10 mouse cellular contexts compared by ENCODE assay signal in genomic region chr10:4088744-4089414, GRCm38 (mm10).
DNase-seq lines count a peak whose midpoint lies in the region; ATAC-seq and TF ChIP-seq lines count a peak whose summit lies in the region.
"Had no signal": no experiment of that assay in that cellular context is flagged by ENCODE, and none has a peak within 500 bp of the region (broad histone marks: within the 10 kb centered on the region; RNA-seq: fewer than 3 reads in every experiment).

No protein-coding gene starts in this region.

- H3K27me3 ChIP-seq in liver, embryonic 14.5 days (ENCODE audit: control insufficient read depth, insufficient read depth, low read length): no peaks in the 10 kb centered on the region
- H3K27me3 ChIP-seq in liver, embryonic 11.5 days (replicated peaks; ENCODE audit: control insufficient read depth, insufficient read depth, low read length): no peaks in the 10 kb centered on the region
- H3K27me3 ChIP-seq in forebrain, embryonic 11.5 days (ENCODE audit: control insufficient read depth, insufficient read depth, low read length): no peaks in the 10 kb centered on the region
- H3K27me3 ChIP-seq: liver, embryonic 15.5 days had no signal

- no peaks in the 10 kb centered on the region for H3K9me3 ChIP-seq in liver, embryonic 14.5 days (ENCODE audit: control insufficient read depth, low read length)
- no peaks in the 10 kb centered on the region for H3K9me3 ChIP-seq in liver, embryonic 11.5 days (ENCODE audit: control insufficient read depth, low read length)
- no peaks in the 10 kb centered on the region for H3K9me3 ChIP-seq in forebrain, embryonic 11.5 days (ENCODE audit: control insufficient read depth, low read length)
- H3K9me3 ChIP-seq: liver, embryonic 15.5 days had no signal

- H3K4me1 ChIP-seq in liver, embryonic 14.5 days (replicated peaks; ENCODE audit: control insufficient read depth in 2 of 2, insufficient read depth in 2 of 2, low read length in 1 of 2): no peaks in the 10 kb centered on the region
- H3K4me1 ChIP-seq in liver, embryonic 11.5 days (replicated peaks; ENCODE audit: control insufficient read depth, insufficient read depth, low read length): no peaks in the 10 kb centered on the region
- H3K4me1 ChIP-seq in forebrain, embryonic 11.5 days (replicated peaks; ENCODE audit: control insufficient read depth, insufficient read depth, low read length): no peaks in the 10 kb centered on the region; the same call in 1 of the 2 replicates
- H3K4me1 ChIP-seq: liver, embryonic 15.5 days had no signal

- no peak overlapping the region for H3K9ac ChIP-seq in liver, embryonic 14.5 days (replicated peaks)
- no peak overlapping the region for H3K9ac ChIP-seq in liver, embryonic 11.5 days (ENCODE audit: low read depth, low read length)
- H3K9ac ChIP-seq in forebrain, embryonic 11.5 days (ENCODE audit: low read length): no peak overlapping the region
- H3K9ac ChIP-seq: liver, embryonic 15.5 days had no signal

- peaks cover 14% of the 10 kb centered on the region for H3K36me3 ChIP-seq in liver, embryonic 14.5 days (replicated peaks; ENCODE audit: control insufficient read depth, insufficient read depth, low read depth)
- H3K36me3 ChIP-seq in liver, embryonic 11.5 days (ENCODE audit: control insufficient read depth, insufficient read depth, low read length): peaks cover 31% of the 10 kb centered on the region; the same call in 1 of the 2 replicates
- no peaks in the 10 kb centered on the region; the same call in 1 of the 2 replicates for H3K36me3 ChIP-seq in forebrain, embryonic 11.5 days (ENCODE audit: control insufficient read depth, insufficient read depth, low read length)

- H3K27ac ChIP-seq in liver, embryonic 14.5 days: no peak overlapping the region
- no peak overlapping the region for H3K27ac ChIP-seq in liver, embryonic 11.5 days (ENCODE audit: low read depth, low read length)
- no peak overlapping the region for H3K27ac ChIP-seq in forebrain, embryonic 11.5 days (ENCODE audit: low read depth, low read length)
- H3K27ac ChIP-seq: liver, embryonic 15.5 days had no signal

- H3K4me2 ChIP-seq in liver, embryonic 14.5 days (ENCODE audit: low read depth): no peak overlapping the region
- H3K4me2 ChIP-seq in liver, embryonic 11.5 days: no peak overlapping the region
- no peak overlapping the region for H3K4me2 ChIP-seq in forebrain, embryonic 11.5 days (ENCODE audit: low read depth, low read length, severe bottlenecking)
- H3K4me2 ChIP-seq: liver, embryonic 15.5 days had no signal

- TF ChIP-seq EP300 in liver, embryonic 14.5 days (IDR thresholded peaks at IDR 0.05; ENCODE audit: low read depth): no peak

- H3K4me3 ChIP-seq in liver, embryonic 14.5 days (ENCODE audit: insufficient read depth in 1 of 2, low read depth in 2 of 2, low read length in 2 of 2): no peak overlapping the region
- no peak overlapping the region for H3K4me3 ChIP-seq in liver, embryonic 11.5 days (ENCODE audit: low read depth, low read length)
- H3K4me3 ChIP-seq in forebrain, embryonic 11.5 days (ENCODE audit: low read depth, low read length): no peak overlapping the region
- H3K4me3 ChIP-seq: erythroblast, embryonic 14.5 days; liver, embryonic 15.5 days had no signal

- WGBS in liver, embryonic 14.5 days (ENCODE audit: insufficient replicate concordance): 76% methylated on average over 7 of the region's 7 CpGs
- 83% methylated on average over 7 of the region's 7 CpGs for WGBS in liver, embryonic 11.5 days
- 83% methylated on average over 7 of the region's 7 CpGs for WGBS in forebrain, embryonic 11.5 days

- ATAC-seq in liver, embryonic 14.5 days (ENCODE audit: insufficient read depth): no peak
- no peak for ATAC-seq in liver, embryonic 11.5 days (replicated peaks; ENCODE audit: low FRiP score)
- 0 out of 2 replicates have a peak, but pooled peaks have one; percentile 49 for ATAC-seq in forebrain, embryonic 11.5 days (replicated peaks; ENCODE audit: low FRiP score)
- peak; percentile 54; the same call in 1 of the 2 replicates for ATAC-seq in megakaryocyte progenitor cell, adult 5-6 weeks (replicated peaks; ENCODE audit: poor library complexity)

- DNase-seq in adrenal gland, postnatal 14 days: peak; percentile 46
- no peak for DNase-seq in adrenal gland, adult 8-10 months
- DNase-seq in liver, embryonic 14.5 days (ENCODE audit: low read depth in 3 of 3, low spot score in 3 of 3): no peak
- no peak for DNase-seq in liver, embryonic 11.5 days (ENCODE audit: low spot score)
- peak; percentile 56 for DNase-seq in forebrain, embryonic 11.5 days (ENCODE audit: low spot score)
- no peak for DNase-seq in right cerebral cortex, postnatal 10 days (ENCODE audit: low spot score in 2 of 2)
- no peak for DNase-seq in c-Kit-positive CD71-positive TER-119-positive erythroid progenitor cells, embryonic 14.5 days (ENCODE audit: low spot score)

- TF ChIP-seq CTCF in liver, embryonic 14.5 days (IDR thresholded peaks at IDR 0.05; ENCODE audit: low read depth): peak; percentile 49

Comparison
In these comparisons a context has a peak if more than half of its experiments do, and no peak if none do; other contexts are left out.
1. DNase-seq: peak in adrenal gland, postnatal 14 days (single experiment) and forebrain, embryonic 11.5 days (single experiment); none in adrenal gland, adult 8-10 months (single experiment), liver, embryonic 14.5 days (0 of 3), liver, embryonic 11.5 days (single experiment), right cerebral cortex, postnatal 10 days (0 of 2) and c-Kit-positive CD71-positive TER-119-positive erythroid progenitor cells, embryonic 14.5 days (single experiment).
2. ATAC-seq: peak in forebrain, embryonic 11.5 days (single experiment) and megakaryocyte progenitor cell, adult 5-6 weeks (single experiment); none in liver, embryonic 14.5 days (single experiment) and liver, embryonic 11.5 days (single experiment).